Mouse (Mus musculus) limb, embryonic 14.5 days (tissue): ENCODE measurements around the gene Fnip1. TPM values are rescaled to one million over a fixed set of nuclear protein-coding genes. Genes with fewer than 3 reads are reported as not detected.
"Not testable (repeated sequence)": the region's sequence is repeated elsewhere in the genome, so short reads cannot be mapped to it uniquely, and the experiment has no call there.

Experiments used
- ATAC-seq: fragments of 200-750 bp; cut with Nextera tagmentation; 2 replicates; pipeline ENCODE4 v1.8.0; 2017; ENCODE audit warnings: low read depth, moderate number of reproducible peaks, moderate TSS enrichment; ENCODE audit not compliant: low FRiP score
- DNase-seq: peaks from one replicate; pipeline ENCODE4 v3.0.0-alpha.2; 2015; ENCODE audit warnings: low spot score
- H3K27ac ChIP-seq: fragments of 300-500 bp; sonication (generic); replicated peaks from 2 replicates; pipeline ENCODE4 v1.5.1; 2014; ENCODE audit warnings: low read depth, mild to moderate bottlenecking, low read length, moderate library complexity, mixed read lengths
- H3K27me3 ChIP-seq: fragments of 300-500 bp; sonication (generic); 2 replicates; pipeline ENCODE4 v1.6.1; 2014; ENCODE audit warnings: low read length, mixed read lengths; ENCODE audit not compliant: control insufficient read depth, insufficient read depth
- H3K36me3 ChIP-seq: fragments of 300-500 bp; sonication (generic); 2 replicates; pipeline ENCODE4 v1.6.1; 2014; ENCODE audit warnings: mild to moderate bottlenecking, low read length, moderate library complexity, mixed read lengths; ENCODE audit not compliant: control insufficient read depth, insufficient read depth
- H3K4me1 ChIP-seq: fragments of 300-500 bp; sonication (generic); 2 replicates; pipeline ENCODE4 v1.6.1; 2014; ENCODE audit warnings: antibody characterized with exemption, low read length, mixed read lengths; ENCODE audit not compliant: control insufficient read depth, insufficient read depth
- H3K4me2 ChIP-seq: fragments of 300-500 bp; sonication (generic); replicated peaks from 2 replicates; pipeline ENCODE4 v1.6.1; 2014; ENCODE audit warnings: low read depth, mild to moderate bottlenecking, low read length, moderate library complexity; ENCODE audit not compliant: severe bottlenecking
- H3K4me3 ChIP-seq: fragments of 300-500 bp; sonication (generic); replicated peaks from 2 replicates; pipeline ENCODE4 v1.5.1; 2014; ENCODE audit warnings: low read length
- H3K9ac ChIP-seq: fragments of 300-500 bp; sonication (generic); 2 replicates; pipeline ENCODE4 v1.6.1; 2014; ENCODE audit warnings: mild to moderate bottlenecking, low read depth, low read length, moderate library complexity; ENCODE audit not compliant: severe bottlenecking
- H3K9me3 ChIP-seq: fragments of 300-500 bp; sonication (generic); 2 replicates; pipeline ENCODE4 v1.6.1; 2016; ENCODE audit warnings: low read length; ENCODE audit not compliant: control insufficient read depth
- POLR2A ChIP-seq: fragments of 200-500 bp; IDR thresholded peaks from 2 replicates; pipeline ENCODE4 v1.8.0; 2012; ENCODE audit warnings: inconsistent platforms, mild to moderate bottlenecking, moderate library complexity, borderline replicate concordance; ENCODE audit not compliant: insufficient read depth, insufficient read length; ENCODE audit errors: extremely low read depth
- WGBS: fragments of 180-500 bp; shearing (Covaris S2); extraction: QIAGEN DNeasy Blood & Tissue Kit; methylation state at CpG from one replicate; pipeline ENCODE4 v1.1.7; 2014; 5-methylcytosine and 5-hydroxymethylcytosine counted together
- polyA plus RNA-seq, 2 experiments: library from polyadenylated mRNA; depleted of rRNA in 1 of 2; stranded (reverse) in 1 of 2; unstranded in 1 of 2; fragments of >200 nt; fragmentation: Nextera tagmentation in 1 of 2; extraction: Ambion mirVana in 1 of 2; gene quantifications; 2 replicates each; pipeline versions ENCODE4 v1.2.1 to v1.2.3; 2012 to 2014

Gene Fnip1
- polyA plus RNA-seq, 2 experiments: 9.7 to 13.4 TPM

DNA sequence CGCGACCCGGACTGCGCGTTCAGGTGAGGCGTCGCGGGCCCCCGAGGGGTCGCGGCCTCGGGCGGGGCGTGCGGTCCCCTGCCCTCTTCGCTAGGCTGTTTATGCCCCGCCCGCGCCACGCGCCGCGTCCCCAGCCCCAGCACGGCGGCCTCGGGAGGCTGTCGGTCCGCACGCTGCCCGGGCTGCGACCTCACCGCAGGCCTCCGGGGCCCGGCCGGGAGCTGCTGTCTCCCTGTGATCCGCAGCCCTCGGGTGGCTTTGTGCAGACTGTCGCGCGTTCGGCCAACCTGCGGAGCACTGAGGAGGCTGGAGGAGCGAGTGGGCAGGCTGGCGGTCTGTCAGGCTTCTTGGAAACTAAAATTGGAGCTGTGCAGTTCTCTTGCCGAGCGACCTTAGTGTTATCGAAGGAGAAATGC is 375 bp downstream of the Fnip1 start:
- Histone ChIP-seq H3K4me3 (peak overlapping the region; percentile 95), H3K4me1 (peaks cover 9% of the 10 kb centered on the region), H3K9ac (peak overlapping the region; percentile 88), H3K9me3 (no peaks in the 10 kb centered on the region), H3K4me2 (peak overlapping the region; percentile 73), H3K27ac (peak overlapping the region; percentile 84), H3K36me3 (no peaks in the 10 kb centered on the region), H3K27me3 (no peaks in the 10 kb centered on the region)
- TF ChIP-seq POLR2A: no peak
- DNase-seq (peak; percentile 15), ATAC-seq (peak; percentile 60)
- WGBS: under 1% methylated on average over 30 of the region's 47 CpGs

DNA sequence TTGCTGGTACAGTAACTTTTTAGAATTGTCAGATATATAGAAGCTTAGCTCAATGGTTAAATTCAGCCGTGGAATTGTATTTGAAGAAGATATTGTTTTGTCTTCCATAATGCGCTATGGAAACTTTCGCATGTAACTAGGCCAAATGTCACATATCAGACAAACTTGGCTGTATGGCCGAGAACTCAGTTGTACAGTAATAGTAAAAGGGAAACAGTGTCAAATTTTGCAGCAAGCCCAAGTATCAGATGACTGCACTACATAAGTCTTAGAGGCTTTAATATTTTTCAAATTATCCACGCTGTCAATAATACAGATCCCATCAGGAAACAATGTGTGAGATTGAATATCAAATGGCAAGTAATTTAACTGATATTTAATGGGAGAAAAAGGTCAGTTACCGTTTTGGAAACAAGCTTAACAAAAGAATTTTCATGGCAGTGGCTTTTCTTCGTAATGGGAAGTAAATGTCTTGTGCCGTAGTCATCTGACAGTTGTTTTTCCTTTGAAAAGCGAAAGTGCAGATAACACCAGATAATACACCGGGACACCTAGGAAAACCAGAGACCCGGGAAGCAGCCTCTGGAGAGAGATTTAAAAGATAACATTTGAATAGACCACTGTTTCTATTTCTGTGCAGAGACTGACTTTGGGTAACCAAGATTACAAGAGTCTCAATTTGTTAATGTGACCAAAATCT is 1.1 kb downstream of the Fnip1 start:
- no peaks in the 10 kb centered on the region for H3K36me3 ChIP-seq
- no peaks in the 10 kb centered on the region for H3K27me3 ChIP-seq
- no peak for ATAC-seq
- peak overlapping the region; percentile 95 for H3K4me3 ChIP-seq
- peaks cover 9% of the 10 kb centered on the region for H3K4me1 ChIP-seq
- H3K9me3 ChIP-seq: no peaks in the 10 kb centered on the region
- 38% methylated on average over 11 of the region's 11 CpGs for whole genome bisulfite sequencing
- no peak for TF ChIP-seq POLR2A
- peak overlapping the region; percentile 88 for H3K9ac ChIP-seq
- H3K27ac ChIP-seq: no peak overlapping the region
- H3K4me2 ChIP-seq: peak overlapping the region; percentile 73
- DNase-seq: no peak

DNA sequence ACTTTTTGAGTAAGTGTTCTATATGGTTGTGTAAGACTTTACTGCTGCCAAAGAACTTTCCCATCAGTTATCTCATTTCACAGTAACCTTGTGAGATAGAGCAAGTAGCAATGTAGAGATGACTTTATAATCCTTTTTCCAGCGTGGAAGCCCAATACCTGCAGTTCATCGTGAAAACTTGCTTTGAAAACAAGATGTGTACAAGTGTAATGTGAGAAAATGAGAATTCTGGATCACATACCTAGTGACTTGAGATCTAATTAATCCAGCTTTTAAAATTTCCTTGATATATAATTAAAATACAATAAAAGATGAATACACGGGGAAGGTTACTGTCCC is 1.7 kb downstream of the Fnip1 start:
- no peaks in the 10 kb centered on the region for H3K9me3 ChIP-seq
- WGBS: 53% methylated on average over 3 of the region's 3 CpGs
- H3K27me3 ChIP-seq: no peaks in the 10 kb centered on the region
- H3K36me3 ChIP-seq: no peaks in the 10 kb centered on the region
- H3K4me1 ChIP-seq: peaks cover 9% of the 10 kb centered on the region
- no peak for TF ChIP-seq POLR2A
- H3K4me2 ChIP-seq: peak overlapping the region; percentile 73
- 0 out of 2 replicates have a peak overlapping the region, but pooled peaks have one; percentile 88 for H3K9ac ChIP-seq
- DNase-seq (no peak), ATAC-seq (no peak)
- peak overlapping the region; percentile 95 for H3K4me3 ChIP-seq
- H3K27ac ChIP-seq: no peak overlapping the region

DNA sequence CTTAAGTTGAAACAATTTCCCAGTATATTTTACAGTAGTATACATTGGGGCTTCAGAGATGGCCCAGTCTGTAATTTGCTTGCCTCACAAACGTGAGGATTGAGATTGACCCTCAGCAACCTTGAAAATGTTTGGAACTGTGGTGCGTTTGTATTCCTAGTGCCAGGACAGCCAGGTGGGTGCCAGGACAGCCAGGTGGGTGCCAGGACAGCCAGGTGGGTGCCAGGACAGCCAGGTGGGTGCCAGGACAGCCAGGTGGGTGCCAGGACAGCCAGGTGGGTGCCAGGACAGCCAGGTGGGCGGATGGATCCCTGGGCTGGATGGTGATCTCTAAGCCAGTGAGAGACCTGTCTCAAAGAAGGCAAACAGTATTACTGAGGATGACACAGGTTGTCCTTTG is 12.8 kb downstream of the Fnip1 start:
- H3K9ac ChIP-seq, H3K4me1 ChIP-seq, H3K27ac ChIP-seq, H3K4me2 ChIP-seq, DNase-seq, H3K4me3 ChIP-seq, ATAC-seq, H3K36me3 ChIP-seq, H3K9me3 ChIP-seq, H3K27me3 ChIP-seq: not testable (repeated sequence)
- 83% methylated on average over 3 of the region's 3 CpGs for WGBS

DNA sequence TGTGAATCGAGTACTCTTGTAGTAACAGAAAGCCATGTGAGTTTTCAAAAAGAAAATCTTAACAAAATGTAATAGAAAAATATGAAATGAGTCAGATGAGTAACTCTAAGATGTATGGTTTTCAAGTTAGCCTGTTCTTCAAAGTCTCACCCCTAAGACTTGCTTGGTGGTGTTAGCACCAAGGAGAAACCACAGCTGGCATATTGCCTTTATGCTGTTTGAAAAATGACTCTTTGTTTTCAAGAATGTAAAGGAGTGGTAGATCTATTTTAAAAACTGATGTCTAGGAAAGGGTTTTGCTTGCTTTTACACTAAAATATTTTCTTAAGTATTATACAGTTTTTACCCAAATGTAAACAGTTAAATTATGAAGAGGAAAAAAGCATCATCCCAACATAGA is 16.5 kb downstream of the Fnip1 start:
- no peak for TF ChIP-seq POLR2A
- Histone ChIP-seq H3K9ac (no peak overlapping the region), H3K27me3 (no peaks in the 10 kb centered on the region), H3K9me3 (no peaks in the 10 kb centered on the region), H3K36me3 (no peaks in the 10 kb centered on the region), H3K4me1 (no peaks in the 10 kb centered on the region), H3K4me2 (no peak overlapping the region), H3K4me3 (no peak overlapping the region), H3K27ac (no peak overlapping the region)
- ATAC-seq: no peak
- no peak for DNase-seq
- 83% methylated on average over 1 of the region's 1 CpGs for WGBS
